Mouse (Mus musculus) hindbrain, embryonic 11.5 days (tissue): ENCODE results near the gene Nacc1. TPM values are rescaled to one million over a fixed set of nuclear protein-coding genes. Genes with fewer than 3 reads are reported as not detected.

Experiments used
- ATAC-seq: fragments of 200-750 bp; cut with Nextera tagmentation; 2 replicates; pipeline ENCODE4 v1.8.0; 2017; ENCODE audit warnings: mild to moderate bottlenecking, moderate TSS enrichment, moderate library complexity; ENCODE audit not compliant: low FRiP score
- DNase-seq: peaks from one replicate; pipeline ENCODE4 v3.0.0-alpha.2; 2015; ENCODE audit warnings: low spot score
- H3K27ac ChIP-seq: fragments of 300-500 bp; sonication (generic); 2 replicates; pipeline ENCODE4 v1.5.1; 2014; ENCODE audit warnings: mild to moderate bottlenecking, low read depth, low read length
- H3K27me3 ChIP-seq: fragments of 300-500 bp; sonication (generic); 2 replicates; pipeline ENCODE4 v1.6.1; 2014; ENCODE audit warnings: mild to moderate bottlenecking, low read length, moderate library complexity, mixed read lengths; ENCODE audit not compliant: control insufficient read depth, insufficient read depth
- H3K36me3 ChIP-seq: fragments of 300-500 bp; sonication (generic); 2 replicates; pipeline ENCODE4 v1.6.1; 2014; ENCODE audit warnings: mild to moderate bottlenecking, low read length, moderate library complexity, mixed read lengths; ENCODE audit not compliant: control insufficient read depth, insufficient read depth
- H3K4me1 ChIP-seq: fragments of 300-500 bp; sonication (generic); replicated peaks from 2 replicates; pipeline ENCODE4 v1.6.1; 2014; ENCODE audit warnings: low read length, mixed read lengths; ENCODE audit not compliant: control insufficient read depth, insufficient read depth
- H3K4me2 ChIP-seq: fragments of 300-500 bp; sonication (generic); replicated peaks from 2 replicates; pipeline ENCODE4 v1.6.1; 2014; ENCODE audit warnings: mild to moderate bottlenecking, low read depth, low read length
- H3K4me3 ChIP-seq: fragments of 300-500 bp; sonication (generic); 2 replicates; pipeline ENCODE4 v1.5.1; 2014; ENCODE audit warnings: low read depth, low read length
- H3K9ac ChIP-seq: fragments of 300-500 bp; sonication (generic); 2 replicates; pipeline ENCODE4 v1.6.1; 2014; ENCODE audit warnings: low read depth, low read length
- H3K9me3 ChIP-seq: fragments of 300-500 bp; sonication (generic); 2 replicates; pipeline ENCODE4 v1.6.1; 2016; ENCODE audit warnings: low read length; ENCODE audit not compliant: control insufficient read depth
- WGBS: fragments of 180-500 bp; shearing (Covaris S2); extraction: QIAGEN DNeasy Blood & Tissue Kit; methylation state at CpG from one replicate; pipeline ENCODE4 v1.1.7; 2014; 5-methylcytosine and 5-hydroxymethylcytosine counted together
- polyA plus RNA-seq: library from polyadenylated mRNA; unstranded; fragments of >200 nt; fragmentation: Nextera tagmentation; extraction: Ambion mirVana; gene quantifications from 2 replicates; pipeline ENCODE4 v1.2.1, GENCODE M21; 2014

Gene Nacc1
- polyA plus RNA-seq, 1 experiment from 2014 or later = 20.5 TPM

DNA sequence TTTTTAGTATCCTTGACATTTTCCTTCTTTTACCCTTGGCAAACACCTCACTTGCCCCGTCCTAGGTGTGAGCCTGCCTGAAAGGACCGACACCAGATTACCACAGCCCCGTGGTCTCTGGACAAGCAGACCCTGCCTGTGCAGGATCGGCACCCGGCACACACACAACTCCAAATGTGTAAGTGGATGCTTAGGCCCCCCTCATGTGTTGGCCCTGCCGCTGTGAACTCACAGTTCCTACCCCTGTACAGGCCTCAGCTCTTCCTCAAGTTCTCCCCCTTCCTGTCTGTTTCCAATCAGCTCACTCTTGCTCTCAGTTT is 34.8 kb upstream of the Nacc1 start:
- Histone ChIP-seq H3K9me3 (no peaks in the 10 kb centered on the region), H3K9ac (peak overlapping the region; percentile 40; the same call in 1 of the 2 replicates), H3K4me3 (no peak overlapping the region), H3K4me1 (peaks cover 16% of the 10 kb centered on the region), H3K4me2 (no peak overlapping the region), H3K27me3 (peaks cover 48% of the 10 kb centered on the region), H3K27ac (peak overlapping the region; percentile 75; the same call in 1 of the 2 replicates), H3K36me3 (no peaks in the 10 kb centered on the region)
- no peak for ATAC-seq
- no peak for DNase-seq
- 54% methylated on average over 6 of the region's 6 CpGs for WGBS

DNA sequence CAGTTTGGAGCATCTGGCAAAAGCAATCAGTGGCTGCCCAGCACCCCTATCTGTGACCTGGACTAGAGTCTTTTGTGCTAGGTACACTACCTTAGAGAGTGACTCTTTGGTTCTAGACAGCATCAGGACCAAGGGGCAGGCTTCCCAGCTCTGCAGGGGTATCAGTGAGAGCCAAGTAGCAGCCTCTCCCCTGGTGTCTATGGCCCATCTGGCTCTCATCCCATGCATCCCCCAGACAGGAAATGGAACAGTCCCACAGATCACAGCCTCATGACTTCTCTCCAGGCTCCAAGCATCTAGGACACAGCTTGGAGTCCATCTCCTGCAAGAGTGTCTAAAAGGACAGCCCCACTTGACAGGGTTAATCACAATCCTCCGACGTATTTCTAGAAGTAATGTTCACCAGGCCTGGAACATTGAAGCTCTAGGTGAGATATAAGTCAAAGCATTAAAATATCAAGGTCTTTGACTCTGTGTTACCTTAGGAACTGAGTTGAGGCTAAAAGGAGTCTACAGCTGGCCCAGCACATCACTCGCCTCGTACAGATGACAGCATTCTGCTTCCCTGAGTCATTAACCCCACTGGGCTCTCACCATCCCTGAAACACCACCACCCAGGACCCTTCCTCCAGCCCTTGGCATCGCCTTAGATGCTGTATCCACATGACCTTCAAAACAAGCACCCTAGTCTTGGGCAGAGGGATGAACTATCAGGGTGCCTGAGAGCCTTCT is 31.5 kb upstream of the Nacc1 start:
- Histone ChIP-seq H3K4me3 (no peak overlapping the region), H3K9me3 (no peaks in the 10 kb centered on the region), H3K4me2 (no peak overlapping the region), H3K27ac (no peak overlapping the region), H3K27me3 (peaks cover 66% of the 10 kb centered on the region), H3K36me3 (no peaks in the 10 kb centered on the region), H3K4me1 (peaks cover 21% of the 10 kb centered on the region), H3K9ac (no peak overlapping the region)
- 80% methylated on average over 5 of the region's 5 CpGs for WGBS
- no peak for DNase-seq
- no peak for ATAC-seq

DNA sequence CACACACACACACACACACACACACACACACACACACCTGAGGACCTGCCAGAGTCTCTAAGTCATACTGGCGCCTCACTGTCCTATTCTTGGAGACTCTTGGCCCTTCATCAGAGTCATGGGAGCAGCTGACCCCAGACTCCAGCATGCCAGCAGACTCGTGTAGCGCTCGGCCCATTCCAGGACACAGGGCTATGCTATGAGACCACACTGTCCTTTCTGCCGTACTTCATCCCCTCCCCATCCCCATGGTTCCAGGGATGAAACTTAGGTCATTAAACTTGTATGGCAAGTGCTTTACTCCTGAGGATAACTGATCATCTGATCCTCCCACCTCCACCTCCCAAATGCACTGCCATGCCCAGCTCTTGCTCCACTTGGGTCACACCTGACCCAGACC is 30.8 kb upstream of the Nacc1 start:
- Histone ChIP-seq H3K27me3 (peaks cover 68% of the 10 kb centered on the region), H3K4me2 (no peak overlapping the region), H3K4me1 (peaks cover 18% of the 10 kb centered on the region), H3K36me3 (no peaks in the 10 kb centered on the region), H3K9ac (no peak overlapping the region), H3K4me3 (no peak overlapping the region), H3K9me3 (no peaks in the 10 kb centered on the region), H3K27ac (no peak overlapping the region)
- ATAC-seq = no peak
- no peak for DNase-seq
- 90% methylated on average over 5 of the region's 5 CpGs for WGBS

- WGBS = 82% methylated on average over 11 of the region's 11 CpGs
- H3K4me2 ChIP-seq = no peak overlapping the region
- H3K4me1 ChIP-seq = peaks cover 15% of the 10 kb centered on the region
- H3K4me3 ChIP-seq = no peak overlapping the region
- no peak overlapping the region; the same call in 1 of the 2 replicates for H3K27ac ChIP-seq
- H3K9ac ChIP-seq = no peak overlapping the region
- no peaks in the 10 kb centered on the region for H3K9me3 ChIP-seq
- H3K27me3 ChIP-seq = peaks cover 63% of the 10 kb centered on the region
- H3K36me3 ChIP-seq = no peaks in the 10 kb centered on the region
- DNase-seq (peak; percentile 10), ATAC-seq (no peak)
Observed at GRCm38 (mm10) chr8:84716790-84717189, 29.1 kb upstream of the Nacc1 start.

- WGBS = 4% methylated on average over 27 of the region's 27 CpGs
- H3K4me1 ChIP-seq = peaks cover 22% of the 10 kb centered on the region
- peak overlapping the region; percentile 31; the same call in 1 of the 2 replicates for H3K9ac ChIP-seq
- H3K36me3 ChIP-seq = no peaks in the 10 kb centered on the region
- H3K4me3 ChIP-seq = peak overlapping the region; percentile 13; the same call in 1 of the 2 replicates
- ATAC-seq = no peak
- H3K27ac ChIP-seq = no peak overlapping the region
- H3K9me3 ChIP-seq = no peaks in the 10 kb centered on the region
- peaks cover 65% of the 10 kb centered on the region for H3K27me3 ChIP-seq
- DNase-seq = peak; percentile 49
- peak overlapping the region; percentile 33; the same call in 1 of the 2 replicates for H3K4me2 ChIP-seq
Observed at GRCm38 (mm10) chr8:84715893-84716468, 28.3 kb upstream of the Nacc1 start.

- Histone ChIP-seq H3K4me1 (peaks cover 22% of the 10 kb centered on the region), H3K9me3 (no peaks in the 10 kb centered on the region), H3K4me2 (no peak overlapping the region), H3K36me3 (no peaks in the 10 kb centered on the region), H3K27ac (peak overlapping the region; percentile 71; the same call in 1 of the 2 replicates), H3K27me3 (peaks cover 65% of the 10 kb centered on the region), H3K4me3 (no peak overlapping the region), H3K9ac (0 out of 2 replicates have a peak overlapping the region, but pooled peaks have one; percentile 27)
- ATAC-seq (no peak), DNase-seq (no peak)
- 72% methylated on average over 4 of the region's 4 CpGs for WGBS
Observed at GRCm38 (mm10) chr8:84714161-84714560, 26.5 kb upstream of the Nacc1 start.

- WGBS = 52% methylated on average over 4 of the region's 4 CpGs
- DNase-seq = no peak
- H3K9me3 ChIP-seq = no peaks in the 10 kb centered on the region
- H3K9ac ChIP-seq = 0 out of 2 replicates have a peak overlapping the region, but pooled peaks have one; percentile 27
- H3K4me2 ChIP-seq = peak overlapping the region; percentile 5; the same call in 1 of the 2 replicates
- peak overlapping the region; percentile 71 for H3K27ac ChIP-seq
- H3K4me3 ChIP-seq = no peak overlapping the region
- ATAC-seq = no peak
- no peaks in the 10 kb centered on the region for H3K36me3 ChIP-seq
- H3K4me1 ChIP-seq = peaks cover 28% of the 10 kb centered on the region
- H3K27me3 ChIP-seq = peaks cover 64% of the 10 kb centered on the region
Observed at GRCm38 (mm10) chr8:84713381-84713780, 25.7 kb upstream of the Nacc1 start.

DNA sequence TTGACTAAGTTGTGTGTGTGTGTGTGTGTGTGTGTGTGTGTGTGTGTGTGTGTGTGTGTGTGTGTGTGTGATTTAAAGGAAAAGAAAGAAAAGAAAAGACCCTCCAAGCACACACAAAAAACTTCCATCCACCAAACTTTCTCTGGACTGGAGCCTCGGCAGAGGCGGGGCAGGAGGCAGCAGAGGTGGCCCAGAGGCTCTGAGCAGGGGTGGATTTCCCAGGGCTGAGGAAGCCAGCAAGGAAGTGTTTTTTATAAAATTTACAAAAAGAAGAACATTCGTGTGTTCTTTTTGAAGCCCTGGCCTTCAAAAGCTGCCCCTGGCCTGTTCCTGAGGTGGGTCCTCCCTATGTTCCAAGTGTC is 25.1 kb upstream of the Nacc1 start:
- Histone ChIP-seq H3K9me3 (no peaks in the 10 kb centered on the region), H3K27me3 (peaks cover 69% of the 10 kb centered on the region), H3K27ac (peak overlapping the region; percentile 71), H3K36me3 (no peaks in the 10 kb centered on the region), H3K4me1 (peaks cover 33% of the 10 kb centered on the region), H3K9ac (no peak overlapping the region), H3K4me2 (no peak overlapping the region), H3K4me3 (no peak overlapping the region)
- WGBS = 31% methylated on average over 3 of the region's 3 CpGs
- ATAC-seq (peak; percentile 34), DNase-seq (no peak)
